Mouse (Mus musculus) stomach, postnatal 0 days (tissue): ENCODE results near the gene Vwf.

Experiments used
- CTCF ChIP-seq: IDR thresholded peaks from 2 replicates; pipeline ENCODE4 v1.5.1; 2016; ENCODE audit warnings: antibody characterized with exemption, low read depth, mild to moderate bottlenecking, moderate library complexity
- EP300 ChIP-seq: optimal IDR thresholded peaks from 2 replicates; pipeline ENCODE3; 2016; ENCODE audit warnings: antibody characterized with exemption

DNA sequence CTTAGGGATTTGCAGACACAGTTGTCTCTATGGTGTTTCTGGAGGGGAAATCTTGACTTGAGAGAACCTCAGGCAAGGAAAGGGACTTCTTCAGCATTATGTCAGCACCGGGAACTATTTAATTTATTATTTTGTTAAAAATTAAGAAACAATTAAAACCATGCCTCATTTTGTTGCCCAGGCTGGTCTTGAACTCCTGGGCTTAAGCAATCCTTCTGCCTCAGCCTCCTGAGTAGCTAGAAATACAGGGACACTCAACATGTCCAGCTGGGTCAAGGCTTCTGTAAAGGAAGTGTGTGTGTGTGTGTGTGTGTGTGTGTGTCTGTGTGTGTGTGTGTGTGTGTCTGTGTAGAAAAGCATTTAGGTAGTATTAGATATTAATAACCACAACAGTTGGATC lies 71.3 kb downstream of the Vwf start:
- TF ChIP-seq CTCF (no peak), EP300 (no peak)
